Mouse (Mus musculus) hindbrain, embryonic 14.5 days (tissue): Measurements from ENCODE around the gene Iqschfp. TPM values are rescaled to one million over a fixed set of nuclear protein-coding genes. Genes with fewer than 3 reads are reported as not detected.

ENCODE experiments used
- ATAC-seq: fragments of 200-750 bp; cut with Nextera tagmentation; 2 replicates; pipeline ENCODE4 v1.8.0; 2017; ENCODE audit warnings: moderate number of reproducible peaks, mild to moderate bottlenecking, moderate TSS enrichment, moderate library complexity; ENCODE audit not compliant: low FRiP score
- DNase-seq: peaks from one replicate; pipeline ENCODE4 v3.0.0-alpha.2; 2015; ENCODE audit warnings: low spot score
- H3K27ac ChIP-seq: fragments of 300-500 bp; sonication (generic); 2 replicates; pipeline ENCODE4 v1.5.1; 2014; ENCODE audit warnings: mild to moderate bottlenecking, moderate library complexity
- H3K27me3 ChIP-seq: fragments of 300-500 bp; sonication (generic); 2 replicates; pipeline ENCODE4 v1.6.1; 2014; ENCODE audit warnings: mild to moderate bottlenecking, low read length, mixed read lengths; ENCODE audit not compliant: control insufficient read depth, insufficient read depth
- H3K36me3 ChIP-seq: fragments of 300-500 bp; sonication (generic); replicated peaks from 2 replicates; pipeline ENCODE4 v1.6.1; 2014; ENCODE audit not compliant: control insufficient read depth, insufficient read depth
- H3K4me1 ChIP-seq: fragments of 300-500 bp; sonication (generic); replicated peaks from 2 replicates; pipeline ENCODE4 v1.6.1; 2014; ENCODE audit warnings: antibody characterized with exemption, low read length, mixed read lengths; ENCODE audit not compliant: control insufficient read depth, insufficient read depth
- H3K4me2 ChIP-seq: fragments of 300-500 bp; sonication (generic); replicated peaks from 2 replicates; pipeline ENCODE4 v1.6.1; 2014; ENCODE audit warnings: mild to moderate bottlenecking, moderate library complexity
- H3K4me3 ChIP-seq: fragments of 300-500 bp; sonication (generic); replicated peaks from 2 replicates; pipeline ENCODE4 v1.5.1; 2014; ENCODE audit warnings: mild to moderate bottlenecking, low read length
- H3K9ac ChIP-seq: fragments of 300-500 bp; sonication (generic); 2 replicates; pipeline ENCODE4 v1.6.1; 2014
- H3K9me3 ChIP-seq: fragments of 300-500 bp; sonication (generic); 2 replicates; pipeline ENCODE4 v1.6.1; 2016; ENCODE audit warnings: low read length; ENCODE audit not compliant: control insufficient read depth
- WGBS: fragments of 180-500 bp; shearing (Covaris S2); extraction: QIAGEN DNeasy Blood & Tissue Kit; methylation state at CpG from one replicate; pipeline ENCODE4 v1.1.7; 2014; 5-methylcytosine and 5-hydroxymethylcytosine counted together
- polyA plus RNA-seq: library from polyadenylated mRNA; unstranded; fragments of >200 nt; fragmentation: Nextera tagmentation; extraction: Ambion mirVana; gene quantifications from 2 replicates; pipeline ENCODE4 v1.2.1, GENCODE M21; 2014

Gene Iqschfp
- polyA plus RNA-seq, 1 experiment from 2014 or later = 7.5 TPM

GRCm38 (mm10) chr3:67974340-67974998 is 82.4 kb downstream of the Iqschfp start:
- no peak overlapping the region for H3K4me2 ChIP-seq
- no peak overlapping the region for H3K27ac ChIP-seq
- no peaks in the 10 kb centered on the region for H3K4me1 ChIP-seq
- no peak overlapping the region for H3K4me3 ChIP-seq
- H3K9me3 ChIP-seq = 0 out of 2 replicates have a peak, but pooled peaks cover 6% of the 10 kb centered on the region
- H3K27me3 ChIP-seq = no peaks in the 10 kb centered on the region
- 85% methylated on average over 2 of the region's 2 CpGs for WGBS
- ATAC-seq = no peak
- H3K36me3 ChIP-seq = no peaks in the 10 kb centered on the region
- DNase-seq = no peak
- H3K9ac ChIP-seq = no peak overlapping the region

GRCm38 (mm10) chr3:67980006-67980405 is 88.0 kb downstream of the Iqschfp start:
- 80% methylated on average over 1 of the region's 1 CpGs for whole genome bisulfite sequencing
- ATAC-seq = no peak
- Histone ChIP-seq H3K4me2 (no peak overlapping the region), H3K4me1 (no peaks in the 10 kb centered on the region), H3K36me3 (no peaks in the 10 kb centered on the region), H3K9me3 (no peaks in the 10 kb centered on the region), H3K27ac (no peak overlapping the region), H3K9ac (no peak overlapping the region), H3K27me3 (no peaks in the 10 kb centered on the region), H3K4me3 (no peak overlapping the region)
- no peak for DNase-seq

- H3K4me1 ChIP-seq = no peaks in the 10 kb centered on the region
- H3K36me3 ChIP-seq = no peaks in the 10 kb centered on the region
- no peak overlapping the region for H3K4me2 ChIP-seq
- H3K9me3 ChIP-seq = no peaks in the 10 kb centered on the region
- no peak overlapping the region for H3K27ac ChIP-seq
- H3K9ac ChIP-seq = no peak overlapping the region
- ATAC-seq (no peak), DNase-seq (no peak)
- WGBS = 61% methylated on average over 12 of the region's 12 CpGs
- no peak overlapping the region for H3K4me3 ChIP-seq
- no peaks in the 10 kb centered on the region for H3K27me3 ChIP-seq
Observed at GRCm38 (mm10) chr3:67983329-67983728, 91.3 kb downstream of the Iqschfp start.

- no peak overlapping the region for H3K27ac ChIP-seq
- H3K27me3 ChIP-seq = no peaks in the 10 kb centered on the region
- H3K36me3 ChIP-seq = no peaks in the 10 kb centered on the region
- ATAC-seq (0 out of 2 replicates have a peak, but pooled peaks have one; percentile 60), DNase-seq (no peak)
- no peaks in the 10 kb centered on the region for H3K9me3 ChIP-seq
- no peak overlapping the region for H3K9ac ChIP-seq
- no peak overlapping the region for H3K4me3 ChIP-seq
- WGBS = 67% methylated on average over 4 of the region's 4 CpGs
- H3K4me1 ChIP-seq = no peaks in the 10 kb centered on the region
- H3K4me2 ChIP-seq = no peak overlapping the region
Observed at GRCm38 (mm10) chr3:68002415-68002814, 110.4 kb downstream of the Iqschfp start.

- Histone ChIP-seq H3K27me3 (no peaks in the 10 kb centered on the region), H3K27ac (no peak overlapping the region), H3K4me2 (no peak overlapping the region), H3K4me3 (no peak overlapping the region), H3K36me3 (no peaks in the 10 kb centered on the region), H3K9ac (no peak overlapping the region), H3K4me1 (peaks cover 7% of the 10 kb centered on the region; the same call in 1 of the 2 replicates), H3K9me3 (no peaks in the 10 kb centered on the region)
- DNase-seq (no peak), ATAC-seq (no peak)
Observed at GRCm38 (mm10) chr3:68012342-68012741, 120.3 kb downstream of the Iqschfp start.

GRCm38 (mm10) chr3:68015786-68016185 is 123.8 kb downstream of the Iqschfp start:
- no peaks in the 10 kb centered on the region for H3K27me3 ChIP-seq
- DNase-seq = peak; percentile 26
- WGBS = 24% methylated on average over 1 of the region's 1 CpGs
- H3K27ac ChIP-seq = no peak overlapping the region
- H3K9me3 ChIP-seq = no peaks in the 10 kb centered on the region
- H3K36me3 ChIP-seq = no peaks in the 10 kb centered on the region
- ATAC-seq = no peak; the same call in 1 of the 2 replicates
- peaks cover 7% of the 10 kb centered on the region; the same call in 1 of the 2 replicates for H3K4me1 ChIP-seq
- H3K9ac ChIP-seq = no peak overlapping the region
- no peak overlapping the region for H3K4me3 ChIP-seq
- H3K4me2 ChIP-seq = no peak overlapping the region

GRCm38 (mm10) chr3:68019401-68019800 is 127.4 kb downstream of the Iqschfp start:
- Histone ChIP-seq H3K9me3 (no peaks in the 10 kb centered on the region), H3K4me1 (peaks cover 7% of the 10 kb centered on the region; the same call in 1 of the 2 replicates), H3K27me3 (no peaks in the 10 kb centered on the region), H3K27ac (no peak overlapping the region), H3K4me2 (no peak overlapping the region), H3K9ac (no peak overlapping the region), H3K36me3 (no peaks in the 10 kb centered on the region), H3K4me3 (no peak overlapping the region)
- ATAC-seq (no peak), DNase-seq (no peak)
- WGBS = 32% methylated on average over 4 of the region's 4 CpGs

GRCm38 (mm10) chr3:68036097-68036496 is 144.1 kb downstream of the Iqschfp start:
- ATAC-seq (peak; percentile 77; the same call in 1 of the 2 replicates), DNase-seq (peak; percentile 38)
- H3K4me2 ChIP-seq = no peak overlapping the region
- no peaks in the 10 kb centered on the region for H3K27me3 ChIP-seq
- H3K4me3 ChIP-seq = no peak overlapping the region
- H3K9ac ChIP-seq = no peak overlapping the region
- no peaks in the 10 kb centered on the region for H3K9me3 ChIP-seq
- H3K4me1 ChIP-seq = no peaks in the 10 kb centered on the region
- WGBS = 15% methylated on average over 3 of the region's 3 CpGs
- H3K36me3 ChIP-seq = no peaks in the 10 kb centered on the region
- no peak overlapping the region for H3K27ac ChIP-seq

GRCm38 (mm10) chr3:68042951-68043350 is 150.9 kb downstream of the Iqschfp start:
- H3K27ac ChIP-seq = no peak overlapping the region
- no peak overlapping the region for H3K4me3 ChIP-seq
- H3K9ac ChIP-seq = no peak overlapping the region
- no peak for ATAC-seq
- no peaks in the 10 kb centered on the region for H3K36me3 ChIP-seq
- no peaks in the 10 kb centered on the region for H3K9me3 ChIP-seq
- H3K4me2 ChIP-seq = no peak overlapping the region
- DNase-seq = no peak
- no peaks in the 10 kb centered on the region for H3K27me3 ChIP-seq
- WGBS = 92% methylated on average over 2 of the region's 2 CpGs
- H3K4me1 ChIP-seq = peaks cover 11% of the 10 kb centered on the region
